8 mouse cellular contexts compared by ENCODE assay signal in the genomic region with DNA sequence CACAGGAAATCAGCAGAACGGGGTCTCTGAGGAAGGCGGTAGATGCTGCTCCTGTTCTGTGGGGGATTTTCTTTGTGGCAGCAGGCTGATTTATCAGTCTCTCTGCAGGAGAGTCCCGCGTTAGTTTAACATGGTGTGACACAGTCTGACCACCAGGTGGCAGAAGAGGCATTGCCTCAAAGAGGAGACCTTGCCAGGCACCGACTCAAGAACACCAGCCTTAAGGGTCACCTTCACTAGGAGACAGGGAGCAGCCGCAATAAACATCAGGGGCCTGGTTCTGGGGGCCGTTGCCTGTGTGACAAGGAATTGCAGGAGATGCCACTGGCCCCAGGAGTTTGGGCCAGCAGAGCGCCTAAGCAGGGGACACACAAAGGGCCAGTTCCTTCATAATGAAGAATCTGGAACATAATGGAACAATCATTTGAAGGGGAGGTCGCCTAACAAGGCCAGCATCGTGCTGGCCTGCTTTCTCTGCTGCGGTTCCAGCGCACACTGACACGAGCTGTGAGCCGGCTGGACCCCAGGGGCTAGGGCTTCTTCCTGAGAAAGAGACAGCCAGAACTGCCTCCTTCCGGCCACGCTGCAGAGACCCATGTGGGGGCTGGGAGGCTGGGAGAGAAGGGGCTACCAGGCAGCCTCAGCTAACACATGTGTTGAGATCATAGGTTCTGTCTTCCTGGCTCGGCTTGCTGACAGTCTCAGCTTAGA. TPM values are rescaled to one million over a fixed set of nuclear protein-coding genes. Genes with fewer than 3 reads are reported as not detected.
DNase-seq lines count a peak whose midpoint lies in the region; ATAC-seq and TF ChIP-seq lines count a peak whose summit lies in the region.

No protein-coding gene starts in this region.

- peak; percentile 80 for ATAC-seq in erythroid progenitor cell, adult 5-6 weeks (replicated peaks; ENCODE audit: low FRiP score, poor library complexity, severe bottlenecking)
- ATAC-seq in heart, embryonic 13.5 days (ENCODE audit: extremely low read depth, insufficient number of reproducible peaks, low FRiP score, low TSS enrichment): no peak
- ATAC-seq in kidney, postnatal 0 days (replicated peaks; ENCODE audit: low FRiP score, low read depth): peak; percentile 26
- ATAC-seq in stomach, embryonic 15.5 days (ENCODE audit: insufficient read depth, low FRiP score, low read depth): peak; percentile 70

- TF ChIP-seq POLR2A in brain, embryonic 14.5 days (IDR thresholded peaks at IDR 0.05; ENCODE audit: borderline replicate concordance, extremely low read depth, insufficient read depth, insufficient read length, poor library complexity, severe bottlenecking): no peak
- TF ChIP-seq POLR2A in liver, adult 2 months (IDR thresholded peaks at IDR 0.05; ENCODE audit: extremely low read depth, insufficient read depth, low read length): no peak

- peak overlapping the region; percentile 47 for H3K4me2 ChIP-seq in heart, embryonic 13.5 days
- H3K4me2 ChIP-seq in kidney, postnatal 0 days (ENCODE audit: low read length): 0 out of 2 replicates have a peak overlapping the region, but pooled peaks have one; percentile 16
- H3K4me2 ChIP-seq in stomach, embryonic 15.5 days: peak overlapping the region; percentile 38

- peaks cover 22% of the 10 kb centered on the region for H3K27me3 ChIP-seq in heart, embryonic 13.5 days (replicated peaks)
- H3K27me3 ChIP-seq in kidney, postnatal 0 days (ENCODE audit: insufficient read depth, low read length): no peaks in the 10 kb centered on the region
- H3K27me3 ChIP-seq in liver, adult 2 months (ENCODE audit: control insufficient read depth, insufficient read depth, low read length): no peaks in the 10 kb centered on the region
- H3K27me3 ChIP-seq in stomach, embryonic 15.5 days (replicated peaks): no peaks in the 10 kb centered on the region

- peaks cover 11% of the 10 kb centered on the region for H3K4me1 ChIP-seq in heart, embryonic 13.5 days
- H3K4me1 ChIP-seq in kidney, postnatal 0 days (replicated peaks; ENCODE audit: insufficient read depth, low read length): peaks cover 11% of the 10 kb centered on the region
- no peaks in the 10 kb centered on the region for H3K4me1 ChIP-seq in liver, adult 2 months (ENCODE audit: control insufficient read depth, insufficient read depth, low read length)
- peaks cover 12% of the 10 kb centered on the region for H3K4me1 ChIP-seq in stomach, embryonic 15.5 days

- TF ChIP-seq CTCF in brain, embryonic 14.5 days (IDR thresholded peaks at IDR 0.05; ENCODE audit: borderline replicate concordance, extremely low read depth, insufficient read depth, insufficient read length): peak; percentile 90
- TF ChIP-seq CTCF in kidney, postnatal 0 days (IDR thresholded peaks at IDR 0.05; ENCODE audit: low read depth): peak; percentile 99
- peak; percentile 87 for TF ChIP-seq CTCF in liver, adult 2 months (IDR thresholded peaks at IDR 0.05; ENCODE audit: low read depth, low read length)

- no peaks in the 10 kb centered on the region for H3K79me2 ChIP-seq in liver, adult 2 months (ENCODE audit: control insufficient read depth, insufficient read depth, low read length)

- DNase-seq in CD4-positive helper T cell, adult 2 months (ENCODE audit: low read depth, low spot score): peak; percentile 83
- DNase-seq in brain, embryonic 14.5 days (ENCODE audit: low read depth): peak; percentile 96
- DNase-seq in kidney, postnatal 0 days (ENCODE audit: low spot score): peak; percentile 96
- peak; percentile 61 for DNase-seq in liver, adult 2 months (ENCODE audit: extremely low read depth, low read depth, low spot score)
- peak; percentile 89 for DNase-seq in neural tube, embryonic 10.5 days (ENCODE audit: extremely low spot score, low spot score)

- 0 out of 2 replicates have a peak overlapping the region, but pooled peaks have one; percentile 8 for H3K4me3 ChIP-seq in heart, embryonic 13.5 days
- no peak overlapping the region for H3K4me3 ChIP-seq in kidney, postnatal 0 days (replicated peaks; ENCODE audit: low read depth, low read length)
- H3K4me3 ChIP-seq in liver, adult 2 months (ENCODE audit: insufficient read depth, low read depth, low read length): no peak overlapping the region
- no peak overlapping the region for H3K4me3 ChIP-seq in stomach, embryonic 15.5 days (replicated peaks)

- peak overlapping the region; percentile 72 for H3K9ac ChIP-seq in heart, embryonic 13.5 days
- H3K9ac ChIP-seq in kidney, postnatal 0 days (ENCODE audit: low read depth, low read length): 0 out of 2 replicates have a peak overlapping the region, but pooled peaks have one; percentile 39
- no peak overlapping the region for H3K9ac ChIP-seq in liver, adult 2 months (ENCODE audit: low read depth, low read length)
- no peak overlapping the region for H3K9ac ChIP-seq in stomach, embryonic 15.5 days

- WGBS in heart, embryonic 13.5 days: 10% methylated on average over 17 of the region's 17 CpGs
- WGBS in kidney, postnatal 0 days: 9% methylated on average over 17 of the region's 17 CpGs
- 31% methylated on average over 17 of the region's 17 CpGs for whole genome bisulfite sequencing in liver, adult 2 months
- 8% methylated on average over 17 of the region's 17 CpGs for WGBS in stomach, embryonic 15.5 days

- H3K36me3 ChIP-seq in heart, embryonic 13.5 days: no peaks in the 10 kb centered on the region
- H3K36me3 ChIP-seq in kidney, postnatal 0 days (ENCODE audit: insufficient read depth, low read length): no peaks in the 10 kb centered on the region
- H3K36me3 ChIP-seq in liver, adult 2 months (ENCODE audit: control insufficient read depth, insufficient read depth, low read length): no peaks in the 10 kb centered on the region
- H3K36me3 ChIP-seq in stomach, embryonic 15.5 days: no peaks in the 10 kb centered on the region

- no peaks in the 10 kb centered on the region for H3K9me3 ChIP-seq in heart, embryonic 13.5 days
- no peaks in the 10 kb centered on the region for H3K9me3 ChIP-seq in kidney, postnatal 0 days (replicated peaks; ENCODE audit: low read length)
- H3K9me3 ChIP-seq in stomach, embryonic 15.5 days: no peaks in the 10 kb centered on the region

- peak overlapping the region; percentile 86 for H3K27ac ChIP-seq in heart, embryonic 13.5 days (replicated peaks)
- peak overlapping the region; percentile 81 for H3K27ac ChIP-seq in kidney, postnatal 0 days
- H3K27ac ChIP-seq in liver, adult 2 months (replicated peaks; ENCODE audit: insufficient read depth, low read depth, low read length): no peak overlapping the region
- H3K27ac ChIP-seq in stomach, embryonic 15.5 days: peak overlapping the region; percentile 91

RNA-seq across cellular contexts. Expression of gene Cryaa, which starts 8.1 kb away (rescaled TPM):
- 0.06 and 0.12 TPM in 2 replicates for polyA plus RNA-seq in brain, embryonic 14.5 days (2012; rRNA removed)
- not detected in 2 replicates for total RNA-seq in erythroid progenitor cell, adult 5-6 weeks (2015; ENCODE audit: low replicate concordance)
- total RNA-seq in erythroid progenitor cell, adult 5-6 weeks (2017; ENCODE audit: low replicate concordance): not detected in 2 replicates
- not detected in 2 replicates for polyA plus RNA-seq in heart, embryonic 13.5 days (2015; fragmentation: Nextera tagmentation; extraction: Ambion mirVana)
- polyA plus RNA-seq in kidney, postnatal 0 days (2015; fragmentation: Nextera tagmentation; extraction: Ambion mirVana): 0.13 and 0.22 TPM in 2 replicates
- not detected in 2 replicates for total RNA-seq in liver, adult 2 months (2014; rRNA removed)
- not detected in 2 replicates for polyA plus RNA-seq in liver, adult 2 months (2012; rRNA removed)
- polyA plus RNA-seq in stomach, embryonic 15.5 days (2015; fragmentation: Nextera tagmentation; extraction: Ambion mirVana): 0.21 TPM in 1 of 2 replicates, not detected in the other

RNA-seq across cellular contexts. Expression of gene U2af1, which starts 27.0 kb away (rescaled TPM):
- 217 and 227 TPM in 2 replicates for polyA plus RNA-seq in brain, embryonic 14.5 days (2012; rRNA removed)
- 42.5 and 54.9 TPM in 2 replicates for total RNA-seq in erythroid progenitor cell, adult 5-6 weeks (2015; ENCODE audit: low replicate concordance)
- 122 and 151 TPM in 2 replicates for total RNA-seq in erythroid progenitor cell, adult 5-6 weeks (2017; ENCODE audit: low replicate concordance)
- polyA plus RNA-seq in heart, embryonic 13.5 days (2015; fragmentation: Nextera tagmentation; extraction: Ambion mirVana): 184 and 213 TPM in 2 replicates
- 238 and 258 TPM in 2 replicates for polyA plus RNA-seq in kidney, postnatal 0 days (2015; fragmentation: Nextera tagmentation; extraction: Ambion mirVana)
- total RNA-seq in liver, adult 2 months (2014; rRNA removed): 53.5 and 57.1 TPM in 2 replicates
- polyA plus RNA-seq in liver, adult 2 months (2012; rRNA removed): 40.4 and 42.7 TPM in 2 replicates
- polyA plus RNA-seq in stomach, embryonic 15.5 days (2015; fragmentation: Nextera tagmentation; extraction: Ambion mirVana): 301 and 311 TPM in 2 replicates

RNA-seq across cellular contexts. Expression of gene Cbs, which starts 48.6 kb away (rescaled TPM):
- 5.4 and 7.2 TPM in 2 replicates for polyA plus RNA-seq in brain, embryonic 14.5 days (2012; rRNA removed)
- not detected in 2 replicates for total RNA-seq in erythroid progenitor cell, adult 5-6 weeks (2015; ENCODE audit: low replicate concordance)
- not detected in 2 replicates for total RNA-seq in erythroid progenitor cell, adult 5-6 weeks (2017; ENCODE audit: low replicate concordance)
- 1.1 and 1.8 TPM in 2 replicates for polyA plus RNA-seq in heart, embryonic 13.5 days (2015; fragmentation: Nextera tagmentation; extraction: Ambion mirVana)
- polyA plus RNA-seq in kidney, postnatal 0 days (2015; fragmentation: Nextera tagmentation; extraction: Ambion mirVana): 3.5 and 4.0 TPM in 2 replicates
- total RNA-seq in liver, adult 2 months (2014; rRNA removed): 236 and 490 TPM in 2 replicates
- 782 and 968 TPM in 2 replicates for polyA plus RNA-seq in liver, adult 2 months (2012; rRNA removed)
- 24.5 and 38.2 TPM in 2 replicates for polyA plus RNA-seq in stomach, embryonic 15.5 days (2015; fragmentation: Nextera tagmentation; extraction: Ambion mirVana)

Comparison
In these comparisons a context has a peak if more than half of its experiments do, and no peak if none do; other contexts are left out.
1. H3K9ac ChIP-seq: peak in heart, embryonic 13.5 days (single experiment) and kidney, postnatal 0 days (single experiment); none in liver, adult 2 months (single experiment) and stomach, embryonic 15.5 days (single experiment).
2. RNA of gene Cbs, which starts 48.6 kb away (polyA plus RNA-seq): 782 to 968 TPM in liver, adult 2 months; 24.5 to 38.2 TPM in stomach, embryonic 15.5 days, 5.4 to 7.2 TPM in brain, embryonic 14.5 days, 3.5 to 4.0 TPM in kidney, postnatal 0 days and 1.1 to 1.8 TPM in heart, embryonic 13.5 days; every median in the first group is over 10 times any median in the second.
3. Peak in every context shown above with its lines, with median percentiles within 50 percentile points of each other: DNase-seq, CTCF ChIP-seq and H3K4me2 ChIP-seq.